Mouse (Mus musculus) cerebellum, adult 9-11 months (tissue): Measurements from ENCODE around the gene Plpp1.

Source experiments
- DNase-seq: peaks from one replicate; pipeline ENCODE4 v3.0.0; 2022

Gene Plpp1

DNA sequence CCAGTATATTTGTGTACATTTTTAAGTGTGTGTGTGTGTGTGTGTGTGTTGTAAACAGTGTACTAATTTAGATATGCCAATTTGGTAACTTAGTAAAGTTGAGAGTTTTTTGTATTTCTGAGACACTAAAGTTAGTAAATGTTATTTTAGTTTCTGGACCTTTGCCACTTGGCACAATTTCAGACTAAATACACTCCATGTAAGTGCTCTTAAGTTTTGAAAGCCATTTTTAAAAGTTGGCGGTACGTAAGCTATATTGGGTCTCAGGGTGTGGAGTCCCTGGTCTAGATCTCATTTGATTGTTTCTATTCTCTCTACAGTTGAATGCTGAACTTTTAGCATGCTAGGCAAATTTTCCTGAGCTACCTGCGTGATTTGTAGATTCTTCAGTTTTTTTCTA is 17.5 kb downstream of the Plpp1 start:
- no peak for DNase-seq

DNA sequence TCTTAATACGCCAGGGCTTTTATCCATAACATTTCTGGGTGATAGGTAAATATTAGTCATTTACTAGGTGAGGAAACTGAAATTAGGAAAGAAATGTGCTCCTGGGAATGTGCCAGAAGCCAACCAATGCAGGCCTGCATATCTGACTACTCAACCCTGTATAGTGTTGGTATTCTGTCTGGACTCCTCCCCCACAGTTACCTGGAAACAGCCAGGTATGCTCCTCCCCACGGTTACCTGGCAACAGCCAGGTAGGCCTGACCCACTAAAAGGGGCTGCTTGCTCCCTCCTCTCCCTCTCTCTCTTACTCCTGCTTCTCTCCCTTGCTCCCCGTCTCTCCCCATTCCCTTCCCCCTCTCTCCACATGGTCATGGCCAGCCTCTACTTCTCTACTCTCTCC is 21.8 kb downstream of the Plpp1 start:
- DNase-seq: no peak

DNA sequence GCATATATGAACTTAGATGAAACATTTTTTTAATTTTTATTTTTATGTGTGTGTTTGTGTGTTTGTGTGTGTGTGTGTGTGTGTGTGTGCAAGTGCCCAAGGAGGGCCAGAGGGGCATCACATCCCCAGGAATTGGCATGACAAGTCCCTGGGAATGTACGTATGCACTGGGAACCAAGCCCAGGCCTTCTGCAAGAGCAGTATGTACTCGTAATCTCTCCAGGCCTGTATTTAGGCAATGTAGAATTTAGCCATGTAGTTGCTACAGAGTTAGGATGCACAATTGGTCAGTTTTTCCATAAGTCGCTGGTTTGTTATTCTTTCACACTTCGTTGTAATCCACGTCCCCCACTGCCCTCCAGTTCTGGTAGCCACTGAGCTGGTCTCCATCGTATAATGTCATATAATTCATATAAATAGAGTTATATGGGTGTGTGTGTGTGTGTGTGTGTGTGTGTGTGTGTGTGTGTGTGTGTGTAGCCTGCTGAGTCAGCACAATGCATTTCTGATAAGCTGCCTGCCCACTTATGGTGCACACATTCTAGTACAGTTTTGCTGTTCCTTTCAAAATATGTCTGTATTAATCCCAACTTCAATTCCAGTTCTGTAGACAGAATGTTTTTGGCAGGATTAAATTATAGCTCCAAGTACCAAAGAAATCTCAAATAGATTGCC is 22.8 kb downstream of the Plpp1 start:
- no peak for DNase-seq

DNA sequence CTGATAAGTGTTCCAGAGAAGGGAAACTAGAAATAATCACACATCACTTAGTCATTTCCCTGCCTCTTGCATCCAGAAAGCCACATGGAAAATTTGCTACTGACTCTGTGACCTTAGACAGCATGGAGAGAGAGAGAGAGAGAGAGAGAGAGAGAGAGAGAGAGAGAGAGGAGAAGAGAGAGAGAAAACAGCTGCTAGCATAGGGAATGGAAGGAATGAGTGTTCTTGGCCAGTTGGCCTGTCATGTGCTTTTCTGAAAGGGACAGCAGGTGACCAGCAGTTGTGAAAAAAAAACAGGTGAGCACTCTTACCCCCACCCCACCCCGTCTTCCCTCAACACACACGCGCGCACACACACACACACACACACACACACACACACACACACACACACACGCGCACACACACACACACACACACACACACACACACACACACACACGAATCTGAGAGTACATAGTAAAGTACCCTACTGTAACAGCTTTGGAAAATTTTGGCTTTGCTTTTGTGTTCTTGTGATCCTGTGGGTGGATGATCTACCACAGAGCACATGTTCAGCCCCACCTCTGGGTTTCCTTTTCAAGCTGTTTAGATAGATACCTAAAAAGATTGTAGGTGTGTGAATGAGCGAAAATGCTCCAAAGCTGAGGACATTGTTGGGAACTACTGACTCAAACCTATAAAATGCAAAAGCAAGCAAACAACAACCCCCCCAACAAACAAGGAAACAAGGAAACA is 23.5 kb downstream of the Plpp1 start:
- DNase-seq: no peak

DNA sequence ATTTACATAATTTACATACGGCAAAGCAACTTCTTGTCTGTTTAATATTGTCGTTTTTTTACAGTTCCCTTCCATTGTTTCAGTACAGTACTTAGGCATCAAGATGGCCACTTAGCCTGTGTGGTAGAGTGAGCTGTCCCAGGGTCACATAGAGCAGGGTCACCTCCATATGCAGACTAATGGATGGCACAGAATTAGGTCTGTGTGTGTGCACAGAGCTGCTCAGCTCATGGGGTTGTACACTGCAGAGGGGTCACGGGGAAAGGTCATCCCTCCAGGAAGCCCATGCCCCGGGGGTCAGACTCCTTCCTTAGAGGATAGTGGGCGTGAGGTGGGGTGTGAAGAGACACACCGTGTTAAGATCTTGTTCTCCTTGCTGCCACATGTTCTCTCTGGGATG is 24.9 kb downstream of the Plpp1 start:
- DNase-seq: no peak

DNA sequence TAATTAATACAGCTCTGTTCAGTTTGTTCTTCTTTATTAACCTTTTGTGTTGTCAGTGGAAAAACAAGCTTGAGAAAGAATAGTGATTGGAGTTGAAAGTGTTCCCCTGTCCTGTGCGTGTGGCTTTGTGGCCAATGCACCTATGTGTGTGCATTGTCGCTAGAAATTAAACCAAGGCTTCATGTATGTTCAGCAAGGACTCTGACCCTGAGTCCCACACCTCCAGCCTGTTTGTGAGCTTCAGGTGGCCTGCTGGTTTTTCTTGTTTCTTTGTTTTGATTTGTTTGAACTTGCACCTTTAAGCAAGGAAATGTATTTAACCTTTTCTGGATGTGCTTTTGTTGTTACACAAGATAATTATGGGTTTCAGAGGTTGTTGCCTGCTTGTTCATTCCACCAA is 29.0 kb downstream of the Plpp1 start:
- no peak for DNase-seq

DNA sequence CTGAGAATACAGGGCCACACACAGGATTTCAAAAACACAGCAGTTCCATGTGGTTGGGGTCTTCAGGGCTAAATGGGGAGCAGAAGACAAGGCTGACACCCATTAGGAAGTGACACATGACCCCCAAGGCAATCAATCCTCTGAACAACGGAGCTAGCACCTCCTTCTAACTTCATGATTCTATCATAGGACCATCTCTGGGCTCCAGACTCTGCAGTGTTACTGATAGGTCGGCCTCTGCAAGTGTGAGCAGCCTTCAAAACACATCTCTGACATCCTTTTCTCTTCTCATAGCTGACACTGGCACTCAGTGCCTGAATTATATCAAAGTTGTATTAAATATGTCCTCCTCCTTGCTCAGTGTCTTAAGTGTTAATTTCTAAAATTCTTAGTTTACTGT is 32.0 kb downstream of the Plpp1 start:
- no peak for DNase-seq

DNA sequence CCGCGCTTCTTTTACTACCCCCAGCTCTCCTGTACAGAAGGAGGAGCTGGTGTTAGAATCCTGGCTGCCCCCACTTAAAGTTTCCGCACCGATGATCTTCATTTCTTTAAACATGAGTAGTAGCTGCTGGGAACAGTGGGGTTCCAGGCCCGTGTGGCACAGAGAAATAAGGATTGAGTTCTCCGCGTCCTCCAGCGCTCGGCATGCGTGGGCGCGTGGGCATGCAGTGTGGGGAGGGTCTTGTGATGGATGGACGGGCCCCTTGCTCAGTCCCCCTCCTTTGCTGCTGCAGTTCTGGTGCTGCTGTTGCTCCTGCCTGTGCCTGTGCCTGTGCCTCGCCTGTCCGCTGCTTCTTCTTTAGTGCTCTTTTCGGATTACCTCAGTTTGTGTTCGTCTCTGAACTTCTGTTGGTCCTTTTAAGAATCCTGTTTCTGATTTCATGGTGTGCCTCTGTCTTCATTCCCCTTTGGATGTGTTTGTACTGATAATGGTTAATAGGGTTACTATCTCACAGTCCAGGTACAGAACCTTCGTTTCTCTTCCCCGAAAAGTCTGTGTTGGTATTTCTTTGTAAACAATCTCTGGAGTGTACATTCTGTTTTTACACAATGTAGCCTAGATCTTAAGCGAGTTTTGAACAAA is 32.8 kb downstream of the Plpp1 start:
- no peak for DNase-seq

DNA sequence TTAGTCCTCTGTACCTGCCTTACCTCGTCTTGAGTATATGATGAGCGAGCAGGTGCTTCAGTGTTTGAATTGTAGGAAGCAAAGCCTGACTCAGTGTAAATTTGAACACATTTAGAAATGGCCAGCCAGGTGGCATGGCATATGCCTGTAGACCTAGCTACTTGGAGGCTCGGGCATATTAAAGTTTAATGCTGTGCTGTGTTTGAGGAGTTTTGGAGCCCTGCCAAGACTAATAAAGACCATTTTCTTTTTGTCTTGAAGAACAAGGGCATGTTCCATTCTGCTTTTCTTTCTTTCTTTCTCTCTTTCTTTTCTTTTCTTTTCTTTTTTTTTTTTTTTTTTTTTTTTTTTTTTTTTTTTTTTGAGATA is 33.3 kb downstream of the Plpp1 start:
- peak; percentile 39 for DNase-seq

DNA sequence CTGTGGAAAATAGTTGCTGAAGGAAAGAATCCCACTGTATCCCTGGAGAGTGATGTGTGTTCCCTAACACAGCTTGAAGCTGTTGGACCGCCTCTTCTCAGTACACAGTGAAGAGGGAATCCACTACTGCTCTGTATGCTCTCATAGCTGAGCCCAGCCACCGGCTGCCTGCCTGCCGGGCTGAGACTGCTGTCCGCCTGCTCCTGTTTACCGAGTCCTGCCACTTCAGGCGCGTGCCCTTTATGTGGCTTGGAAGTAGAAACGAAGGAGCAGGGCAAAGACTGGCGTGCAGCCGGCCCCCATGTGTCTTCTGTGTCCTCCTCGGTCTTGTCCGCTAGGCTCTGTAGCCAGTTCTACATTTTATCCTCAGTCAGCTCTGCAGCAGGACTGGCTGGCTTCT is 34.5 kb downstream of the Plpp1 start:
- DNase-seq: no peak

DNA sequence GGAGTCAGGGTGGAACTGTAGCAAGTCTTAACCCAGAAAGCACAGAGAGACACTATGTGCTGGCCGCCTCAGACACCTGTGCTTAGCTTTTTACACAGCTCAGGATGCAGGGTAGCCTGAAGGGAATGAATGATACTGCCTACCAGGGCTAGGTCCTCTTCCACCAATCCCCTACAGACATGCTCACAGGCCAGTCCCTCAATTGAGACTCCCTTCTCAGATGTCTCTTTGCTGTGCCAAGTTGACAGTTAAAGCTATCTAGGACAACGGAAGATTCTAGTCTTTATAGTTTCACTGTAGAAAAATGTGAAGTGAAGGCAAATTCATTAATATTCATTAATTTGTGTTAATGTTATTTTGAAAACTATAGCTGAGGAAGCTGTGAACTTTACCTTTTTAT is 36.4 kb downstream of the Plpp1 start:
- no peak for DNase-seq

DNA sequence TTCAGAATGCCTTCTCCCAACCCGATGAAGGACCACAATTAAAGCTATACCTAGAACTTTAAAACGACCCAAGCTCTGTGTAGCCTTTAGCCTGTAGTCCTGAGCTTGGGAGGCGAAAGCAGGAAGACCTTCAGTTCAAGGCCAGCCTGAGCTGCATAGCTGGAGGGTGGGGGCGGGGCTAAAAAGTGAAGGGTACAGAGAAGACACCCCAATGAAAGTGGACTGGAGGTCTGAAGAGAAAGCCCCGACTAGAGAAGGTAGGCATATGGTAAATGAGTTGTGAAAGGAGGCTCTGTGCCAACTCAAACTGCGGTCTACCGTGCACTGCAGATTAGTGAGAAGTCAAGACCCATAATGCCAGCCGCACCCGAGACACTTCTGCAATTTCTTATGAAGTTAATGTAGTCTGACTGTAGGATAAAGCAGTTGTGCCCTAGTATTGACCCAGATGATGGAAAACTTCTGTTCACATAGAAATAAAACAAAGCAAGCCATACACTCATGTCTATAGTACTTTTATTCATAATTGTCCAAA is 37.1 kb downstream of the Plpp1 start:
- no peak for DNase-seq

DNA sequence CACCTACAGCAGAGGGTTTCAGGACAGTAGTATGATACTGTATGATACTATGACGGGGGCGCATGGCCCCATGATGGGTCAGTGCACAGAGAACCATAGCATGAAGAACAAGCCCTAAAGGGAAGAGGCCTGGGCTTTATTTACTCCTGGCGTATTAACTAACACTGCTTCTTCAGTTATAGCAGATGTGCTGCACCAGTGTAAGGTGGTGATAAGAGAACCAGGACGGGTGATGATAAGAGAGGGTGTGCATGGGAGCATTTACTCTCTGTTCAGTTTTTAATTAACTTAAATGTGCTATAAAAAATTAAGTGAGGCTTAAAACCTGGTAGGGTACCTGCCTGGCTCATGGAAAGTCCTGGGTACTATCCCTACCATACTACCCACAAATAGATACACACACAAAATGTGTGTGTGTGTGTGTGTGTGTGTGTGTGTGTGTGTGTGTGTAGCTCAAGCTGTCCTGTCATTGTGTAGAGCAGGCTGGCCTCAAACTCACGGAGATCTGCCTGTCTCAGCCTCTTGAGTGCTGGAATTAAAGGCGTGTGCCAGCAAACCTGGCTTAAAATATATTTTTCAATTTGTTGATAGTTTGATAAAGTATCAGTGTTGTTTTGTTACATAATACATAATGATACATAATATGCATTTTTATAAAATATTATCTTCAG is 38.1 kb downstream of the Plpp1 start:
- DNase-seq: no peak

DNA sequence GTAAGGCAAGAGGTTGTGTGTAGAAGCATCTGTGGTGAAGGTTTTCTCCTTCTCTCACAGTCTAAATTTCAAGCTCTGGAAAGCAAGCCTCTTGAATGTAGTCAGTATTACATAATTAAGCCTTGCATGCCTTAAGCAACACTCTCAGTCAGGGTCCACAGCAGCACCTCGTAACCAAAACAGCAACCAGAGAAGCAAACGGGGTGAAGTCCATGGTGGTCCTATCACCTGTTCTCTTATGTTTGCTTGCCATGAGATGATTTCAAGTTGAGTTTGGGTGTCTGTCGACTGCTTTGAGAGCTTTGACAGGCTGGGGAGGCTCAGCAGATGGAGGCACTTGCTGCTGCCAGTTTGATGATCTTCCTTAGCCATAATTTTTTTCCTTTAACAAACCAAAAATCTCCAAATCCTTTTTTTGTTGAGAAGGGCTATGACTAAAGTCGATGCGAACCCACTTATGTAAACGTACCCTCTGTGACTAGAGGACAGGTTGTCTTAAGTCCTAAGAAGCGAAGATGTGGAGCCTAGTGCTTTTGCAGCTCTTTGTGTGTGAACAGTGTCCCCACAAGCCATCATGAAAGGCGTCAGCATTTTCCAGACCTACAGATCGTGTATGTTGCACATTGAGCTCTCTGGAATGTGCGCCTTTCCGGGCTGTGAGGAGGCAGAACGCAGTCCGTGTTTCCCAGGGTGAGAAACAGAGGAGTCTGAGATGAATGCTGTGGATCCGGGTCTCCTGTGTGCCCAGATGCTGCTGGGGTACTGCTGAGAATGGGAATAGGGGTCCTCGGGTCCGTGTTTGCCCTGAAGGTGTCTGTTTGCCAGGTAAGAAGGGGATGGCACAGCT is 39.9 kb downstream of the Plpp1 start:
- DNase-seq: no peak

DNA sequence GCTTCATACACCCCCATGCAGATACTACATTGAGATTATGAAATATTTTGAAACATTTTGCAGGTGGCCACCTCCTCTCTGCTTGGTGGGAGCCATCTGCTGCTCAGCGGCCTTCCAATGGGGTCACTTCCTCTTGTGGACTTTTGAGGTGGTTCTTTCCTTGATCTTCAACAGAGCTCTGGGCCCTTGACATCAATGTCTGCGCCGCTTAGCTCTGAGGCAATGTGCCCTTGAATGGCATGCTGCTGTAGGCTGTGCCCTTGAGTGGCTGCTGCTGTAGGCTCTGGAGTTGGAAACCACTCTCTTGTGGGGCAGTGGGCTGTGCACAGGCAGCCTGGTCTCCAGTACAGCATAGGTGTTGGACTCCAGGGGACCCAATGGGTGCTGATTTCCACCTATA is 45.3 kb downstream of the Plpp1 start:
- DNase-seq: no peak

DNA sequence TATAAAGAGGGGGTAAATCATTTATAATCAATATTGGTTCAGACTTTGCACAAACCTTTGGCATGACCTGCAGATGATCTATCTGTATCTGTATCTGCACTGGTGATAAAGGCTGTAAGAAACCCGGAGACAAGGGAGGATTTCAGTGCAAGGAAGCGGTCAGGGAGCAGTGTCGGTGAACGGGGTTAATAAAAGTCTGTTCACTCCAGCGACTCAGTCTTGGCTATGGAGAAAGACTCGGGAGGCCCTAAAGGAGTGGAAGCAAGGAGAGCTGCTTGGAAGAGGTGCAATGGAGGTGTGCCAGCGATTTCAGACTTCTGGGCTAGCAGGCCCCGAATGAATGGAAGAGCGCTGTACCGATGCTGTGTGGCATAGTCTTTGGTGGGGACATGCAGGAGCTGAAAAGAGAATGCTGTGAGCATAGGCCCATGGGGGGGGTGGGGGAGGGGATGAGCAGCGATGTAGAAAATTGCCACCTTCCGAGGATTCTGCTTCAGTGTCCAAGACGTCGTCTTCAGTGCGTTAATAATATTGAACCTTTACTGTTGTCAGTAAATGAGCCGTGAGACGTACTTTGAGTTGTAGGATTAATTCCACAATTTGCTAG is 53.2 kb downstream of the Plpp1 start:
- no peak for DNase-seq

DNA sequence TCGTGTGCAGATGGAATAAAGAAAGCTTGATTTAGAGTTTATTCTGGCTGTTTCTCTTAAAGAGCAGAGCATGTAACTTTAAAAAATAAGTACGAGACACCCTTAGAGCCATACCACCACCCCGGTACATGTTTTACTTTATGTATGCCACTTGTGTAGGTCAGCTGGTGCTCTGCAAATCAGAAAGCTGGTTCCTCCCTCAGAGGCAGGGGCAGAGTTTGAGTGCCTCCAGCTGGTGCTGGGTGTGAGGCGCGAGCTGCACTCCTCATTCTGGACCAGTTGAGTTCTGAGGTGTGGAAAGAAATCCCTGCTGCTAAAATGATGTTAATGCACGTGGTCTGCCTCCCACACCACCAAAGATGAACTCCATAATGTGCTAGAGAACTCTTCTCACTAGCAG is 53.8 kb downstream of the Plpp1 start:
- DNase-seq: no peak

DNA sequence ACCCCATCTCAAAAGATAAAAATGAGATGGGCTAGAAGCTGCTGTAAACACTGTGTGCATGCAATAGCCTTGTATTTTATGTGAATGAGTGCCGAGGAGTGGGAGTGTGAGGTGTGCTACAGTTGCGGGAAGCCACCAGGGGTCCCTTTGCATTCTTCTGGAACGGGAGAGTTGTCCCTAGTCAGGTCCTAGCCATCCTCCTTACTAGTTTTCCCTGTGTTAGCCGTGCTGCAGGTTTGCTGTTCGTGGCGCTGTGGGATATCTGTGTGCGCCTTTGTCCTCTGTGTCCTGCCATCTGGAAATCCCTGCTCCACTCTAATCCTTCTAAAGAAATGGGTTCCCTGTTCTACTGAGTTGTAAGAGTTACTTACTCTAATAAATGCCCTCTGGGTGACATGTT is 57.3 kb downstream of the Plpp1 start:
- no peak for DNase-seq

DNA sequence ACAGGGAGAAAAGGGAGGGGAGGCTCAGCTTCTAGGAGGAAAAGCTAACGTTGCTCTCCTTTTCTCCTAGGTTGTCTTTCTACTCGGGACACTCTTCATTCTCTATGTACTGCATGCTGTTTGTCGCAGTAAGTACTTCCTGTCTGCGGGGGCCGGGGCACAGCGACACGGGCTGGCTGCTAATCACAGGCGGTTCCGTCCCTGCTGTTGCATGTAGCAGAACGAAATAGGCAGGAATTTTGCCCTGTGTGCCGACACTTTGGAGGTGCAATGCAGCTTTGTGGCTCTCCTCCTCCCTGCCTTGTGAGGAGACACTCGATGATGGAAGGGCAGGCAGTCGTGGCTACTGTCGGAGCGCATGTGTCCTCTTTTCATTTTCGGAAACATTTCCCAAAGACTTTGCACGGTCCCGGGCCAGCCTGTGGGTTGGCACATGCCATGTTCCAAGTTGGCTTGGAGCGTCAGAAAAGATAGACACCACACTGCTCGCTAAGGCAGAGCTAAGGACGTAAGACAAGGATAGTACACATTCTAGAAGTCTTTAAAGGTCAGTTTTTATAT is 59.1 kb downstream of the Plpp1 start:
- no peak for DNase-seq

DNA sequence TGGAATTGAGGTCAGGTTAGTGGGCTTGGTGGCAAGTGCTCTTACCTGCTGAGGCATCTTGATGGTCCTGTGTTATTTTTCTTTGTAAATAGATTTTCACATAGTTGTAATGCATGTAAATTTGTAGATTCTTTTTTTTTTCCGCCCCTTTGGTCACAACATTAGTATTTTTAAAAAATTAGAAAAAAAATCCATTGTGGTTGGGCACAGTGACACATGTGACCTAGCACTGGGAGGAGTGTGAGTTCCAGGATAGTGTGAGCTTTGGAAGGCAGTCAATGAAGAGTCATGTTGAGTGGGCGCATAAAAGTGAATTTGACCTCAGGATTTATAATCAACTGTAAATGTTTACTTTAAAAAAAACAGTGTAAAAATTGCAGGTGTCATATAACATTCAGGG is 59.8 kb downstream of the Plpp1 start:
- no peak for DNase-seq

DNA sequence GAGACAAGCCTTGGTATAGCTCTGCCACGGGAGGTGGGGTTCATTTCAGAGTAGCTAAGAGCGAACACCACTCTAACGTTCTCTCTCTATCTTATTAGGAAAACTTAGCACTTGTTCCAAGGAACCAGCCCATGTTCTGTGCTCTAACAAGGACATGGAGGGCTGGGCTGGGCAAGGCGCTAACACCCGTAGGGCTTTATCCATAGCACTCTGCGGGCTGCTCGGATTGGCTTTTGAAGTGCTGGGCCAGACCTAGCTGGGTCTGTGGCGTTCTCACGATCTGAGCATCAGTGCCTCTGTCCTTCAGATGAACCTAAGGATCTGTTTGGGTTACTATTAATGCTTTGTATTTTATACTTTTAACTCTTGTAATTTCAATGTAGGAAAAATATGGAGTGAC is 60.3 kb downstream of the Plpp1 start:
- no peak for DNase-seq

DNA sequence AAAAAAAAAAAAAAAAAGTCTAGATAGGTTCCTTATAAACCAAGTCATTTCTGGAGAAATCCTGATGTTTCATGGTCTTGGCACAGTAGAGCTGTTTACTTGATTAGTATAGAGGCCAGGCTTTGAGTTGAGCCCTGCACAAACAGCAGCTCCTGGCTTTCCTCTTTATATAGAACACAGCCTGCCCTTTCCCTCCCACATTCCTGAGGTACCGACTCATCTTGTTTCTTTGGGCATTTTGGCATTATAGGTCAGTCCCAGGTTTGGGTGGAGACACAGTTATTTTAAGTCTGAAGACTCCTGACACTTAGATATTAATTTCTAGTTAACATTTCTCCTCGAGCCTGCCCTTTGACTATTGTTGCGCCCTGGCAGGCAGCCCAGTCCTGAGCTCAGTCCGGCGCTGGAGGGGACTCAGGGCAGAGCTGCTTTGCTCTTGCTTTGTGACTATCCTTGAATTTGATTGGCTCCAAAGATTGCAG is 61.3 kb downstream of the Plpp1 start:
- no peak for DNase-seq
